Mouse (Mus musculus) cerebellum, postnatal 4 days (tissue): ENCODE measurements at regions not wholly inside any gene's neighbourhood (a gene's known extent, or its start where the extent isn't known, plus 50 kb on each side); places are given as distances from the start of the nearest gene placed in this dataset.
A peak's percentile ranks its signal among the peaks of the same experiment; 100 is the strongest.

Experiments used
- DNase-seq, 2 experiments: peaks; one replicate each; pipeline ENCODE4 v3.0.0; 2022; ENCODE audit warnings: low spot score in 2 of 2, mixed read lengths in 1 of 2

GRCm38 (mm10) chrX:61046700-61047099, 138.7 kb downstream of the Cdr1 start:
- DNase-seq = peak in 1 of 2 experiments; percentile 7

GRCm38 (mm10) chrX:61043147-61043546, 142.2 kb downstream of the Cdr1 start:
- no peak for DNase-seq
